ENCODE assay signal across 20 mouse cellular contexts in genomic region chr9:21728261-21728832, GRCm38 (mm10). TPM values are rescaled to one million over a fixed set of nuclear protein-coding genes. Genes with fewer than 3 reads are reported as not detected.
DNase-seq lines count a peak whose midpoint lies in the region; ATAC-seq lines count a peak whose summit lies in the region.
"Had no signal": no experiment of that assay in that cellular context is flagged by ENCODE, and none has a peak within 500 bp of the region (broad histone marks: within the 10 kb centered on the region; RNA-seq: fewer than 3 reads in every experiment).

No protein-coding gene starts in this region.

- peak; percentile 90 for DNase-seq in heart, adult 11 months
- peak; percentile 20 for DNase-seq in A20 (ENCODE audit: low read depth, low spot score)
- peak; percentile 32 to 58 for DNase-seq in adrenal gland, postnatal 36 days
- DNase-seq in right cerebral cortex, adult 2 months (ENCODE audit: low spot score in 2 of 2) = no peak
- DNase-seq in left cerebral cortex, postnatal 10 days (ENCODE audit: extremely low spot score in 1 of 2, low spot score in 2 of 2) = no peak
- DNase-seq: cerebellum, adult 11 months; cerebellum, postnatal 36 days; heart, postnatal 4 days; kidney, adult 8-10 months; kidney, postnatal 36 days; lung, postnatal 4 days had no signal

- 83% methylated on average over 10 of the region's 10 CpGs for WGBS in heart, embryonic 12.5 days
- 89% methylated on average over 10 of the region's 10 CpGs for WGBS in midbrain, embryonic 16.5 days

- H3K4me1 ChIP-seq in heart, embryonic 12.5 days (replicated peaks) = peaks cover 42% of the 10 kb centered on the region
- peaks cover 74% of the 10 kb centered on the region for H3K4me1 ChIP-seq in megakaryocyte, embryonic 14.5 days
- peaks cover 11% of the 10 kb centered on the region; the same call in 1 of the 2 replicates for H3K4me1 ChIP-seq in midbrain, embryonic 16.5 days (ENCODE audit: control insufficient read depth, insufficient read depth, low read length)

- H3K27ac ChIP-seq in heart, embryonic 12.5 days (ENCODE audit: poor library complexity, severe bottlenecking) = no peak overlapping the region
- no peak overlapping the region for H3K27ac ChIP-seq in midbrain, embryonic 16.5 days (ENCODE audit: low read length)
- H3K27ac ChIP-seq: embryonic facial prominence, embryonic 10.5 days; liver, embryonic 14.5 days; midbrain, embryonic 13.5 days had no signal

- H3K9me3 ChIP-seq in heart, embryonic 12.5 days (replicated peaks) = no peaks in the 10 kb centered on the region
- H3K9me3 ChIP-seq in megakaryocyte, embryonic 14.5 days = no peaks in the 10 kb centered on the region
- H3K9me3 ChIP-seq in midbrain, embryonic 16.5 days (replicated peaks; ENCODE audit: control insufficient read depth, low read length, poor library complexity, severe bottlenecking) = no peaks in the 10 kb centered on the region
- H3K9me3 ChIP-seq: embryonic facial prominence, embryonic 10.5 days; midbrain, embryonic 13.5 days had no signal

- peaks cover 37% of the 10 kb centered on the region for H3K36me3 ChIP-seq in heart, embryonic 12.5 days
- H3K36me3 ChIP-seq in megakaryocyte, embryonic 14.5 days (replicated peaks; ENCODE audit: low read length) = peaks cover 82% of the 10 kb centered on the region
- peaks cover 8% of the 10 kb centered on the region for H3K36me3 ChIP-seq in midbrain, embryonic 16.5 days (ENCODE audit: control insufficient read depth, insufficient read depth, low read length)

- no peaks in the 10 kb centered on the region for H3K27me3 ChIP-seq in heart, embryonic 12.5 days (replicated peaks)
- no peaks in the 10 kb centered on the region for H3K27me3 ChIP-seq in megakaryocyte, embryonic 14.5 days (replicated peaks)
- no peaks in the 10 kb centered on the region for H3K27me3 ChIP-seq in midbrain, embryonic 16.5 days (ENCODE audit: control insufficient read depth, insufficient read depth, low read depth, low read length)
- H3K27me3 ChIP-seq: midbrain, embryonic 13.5 days had no signal

- H3K4me2 ChIP-seq in heart, embryonic 12.5 days = no peak overlapping the region
- H3K4me2 ChIP-seq in midbrain, embryonic 16.5 days (ENCODE audit: low read length) = no peak overlapping the region
- H3K4me2 ChIP-seq: midbrain, embryonic 13.5 days had no signal

- no peak overlapping the region for H3K4me3 ChIP-seq in heart, embryonic 12.5 days
- H3K4me3 ChIP-seq in megakaryocyte, embryonic 14.5 days (replicated peaks) = peak overlapping the region; percentile 51
- H3K4me3 ChIP-seq in midbrain, embryonic 16.5 days (ENCODE audit: low read depth, low read length) = no peak overlapping the region
- H3K4me3 ChIP-seq: embryonic facial prominence, embryonic 10.5 days; erythroblast, embryonic 14.5 days; midbrain, embryonic 13.5 days had no signal

- H3K9ac ChIP-seq in heart, embryonic 12.5 days = no peak overlapping the region
- no peak overlapping the region for H3K9ac ChIP-seq in midbrain, embryonic 16.5 days (ENCODE audit: low read depth, low read length)
- H3K9ac ChIP-seq: liver, embryonic 14.5 days; midbrain, embryonic 13.5 days had no signal

- intact Hi-C loops in left cerebral cortex, postnatal 10 days (cut with DNase I) = no loop called here

- no peak for ATAC-seq in heart, embryonic 12.5 days (ENCODE audit: insufficient number of reproducible peaks, low FRiP score)
- no peak for ATAC-seq in midbrain, embryonic 16.5 days
- ATAC-seq: forebrain, embryonic 14.5 days; hindbrain, embryonic 16.5 days; midbrain, embryonic 13.5 days had no signal

RNA-seq across cellular contexts. Expression of gene Ldlr, which starts 5.1 kb away (rescaled TPM):
- 26.0 and 30.8 TPM in 2 replicates for polyA plus RNA-seq in heart, embryonic 12.5 days (2016; fragmentation: Nextera tagmentation; extraction: Ambion mirVana)
- total RNA-seq in adrenal gland, postnatal 36 days (2021) = 100 to 1,000 TPM; 119 to 184 TPM
- 26.9 and 39.5 TPM in 2 replicates for polyA plus RNA-seq in megakaryocyte, embryonic 14.5 days (2012; ENCODE audit: insufficient read depth, low replicate concordance)
- 16.0 and 17.2 TPM in 2 replicates for polyA plus RNA-seq in midbrain, embryonic 16.5 days (2015; fragmentation: Nextera tagmentation; extraction: Ambion mirVana)
- 10 to 100 TPM; 17.2 to 19.2 TPM for total RNA-seq in left cerebral cortex, postnatal 10 days (2021)

RNA-seq across cellular contexts. Expression of gene Spc24, which starts 31.8 kb away (rescaled TPM):
- polyA plus RNA-seq in heart, embryonic 12.5 days (2016; fragmentation: Nextera tagmentation; extraction: Ambion mirVana) = 84.5 and 86.8 TPM in 2 replicates
- total RNA-seq in adrenal gland, postnatal 36 days (2021) = 1 to 10 TPM; 2.3 to 3.9 TPM
- 19.2 and 58.4 TPM in 2 replicates for polyA plus RNA-seq in megakaryocyte, embryonic 14.5 days (2012; ENCODE audit: insufficient read depth, low replicate concordance)
- polyA plus RNA-seq in midbrain, embryonic 16.5 days (2015; fragmentation: Nextera tagmentation; extraction: Ambion mirVana) = 10.4 and 11.8 TPM in 2 replicates
- 1 to 10 TPM; 2.9 to 3.5 TPM for total RNA-seq in left cerebral cortex, postnatal 10 days (2021)

Comparison
In these comparisons a context has a peak if more than half of its experiments do, and no peak if none do; other contexts are left out.
1. DNase-seq: peak in heart, adult 11 months (single experiment), A20 (single experiment) and adrenal gland, postnatal 36 days (2 of 2); none in right cerebral cortex, adult 2 months (0 of 2) and left cerebral cortex, postnatal 10 days (0 of 2).